Mouse (Mus musculus) liver, adult 2 months (tissue): Measurements from ENCODE around the gene Dmkn. TPM values are rescaled to one million over a fixed set of nuclear protein-coding genes. Genes with fewer than 3 reads are reported as not detected.
"Not testable (repeated sequence)": the region's sequence is repeated elsewhere in the genome, so short reads cannot be mapped to it uniquely, and the experiment has no call there.

ENCODE experiments used
- DNase-seq: peaks from one replicate; pipeline ENCODE4 v3.0.0-alpha.2; 2011; ENCODE audit warnings: low read depth, low spot score; ENCODE audit errors: extremely low read depth
- H3K27ac ChIP-seq: fragments of 200-500 bp; replicated peaks from 2 replicates; pipeline ENCODE4 v1.5.1; 2012; ENCODE audit warnings: low read depth, mild to moderate bottlenecking, control low read depth, inconsistent platforms, low read length; ENCODE audit not compliant: insufficient read depth
- H3K27me3 ChIP-seq: fragments of 200-500 bp; 2 replicates; pipeline ENCODE4 v1.6.1; 2012; ENCODE audit warnings: mild to moderate bottlenecking, moderate library complexity, low read length, inconsistent platforms; ENCODE audit not compliant: control insufficient read depth, insufficient read depth
- H3K36me3 ChIP-seq: fragments of 200-500 bp; 2 replicates; pipeline ENCODE4 v1.6.1; 2012; ENCODE audit warnings: low read length, inconsistent platforms; ENCODE audit not compliant: control insufficient read depth, insufficient read depth
- H3K4me1 ChIP-seq: fragments of 200-500 bp; 2 replicates; pipeline ENCODE4 v1.6.1; 2011; ENCODE audit warnings: low read length; ENCODE audit not compliant: control insufficient read depth, insufficient read depth
- H3K4me3 ChIP-seq: fragments of 200-500 bp; 2 replicates; pipeline ENCODE4 v1.5.1; 2011; ENCODE audit warnings: low read depth, mild to moderate bottlenecking, control low read depth, low read length, moderate library complexity; ENCODE audit not compliant: insufficient read depth
- H3K79me2 ChIP-seq: fragments of 200-500 bp; 2 replicates; pipeline ENCODE4 v1.6.1; 2012; ENCODE audit warnings: inconsistent platforms, mild to moderate bottlenecking, low read length, moderate library complexity; ENCODE audit not compliant: control insufficient read depth, insufficient read depth
- H3K9ac ChIP-seq: fragments of 200-500 bp; 2 replicates; pipeline ENCODE4 v1.6.1; 2012; ENCODE audit warnings: low read depth, mild to moderate bottlenecking, control low read depth, inconsistent platforms, low read length
- CTCF ChIP-seq: fragments of 200-500 bp; IDR thresholded peaks from 2 replicates; pipeline ENCODE4 v1.5.1; 2011; ENCODE audit warnings: low read depth, low read length, control low read depth
- POLR2A ChIP-seq: fragments of 200-500 bp; IDR thresholded peaks from 2 replicates; pipeline ENCODE4 v1.6.1; 2011; ENCODE audit warnings: low read length, control low read depth; ENCODE audit not compliant: insufficient read depth; ENCODE audit errors: extremely low read depth
- WGBS: fragments of 180-500 bp; shearing (Covaris S2); methylation state at CpG from one replicate; pipeline ENCODE4 v1.1.7; 2018; 5-methylcytosine and 5-hydroxymethylcytosine counted together
- polyA plus RNA-seq: library from polyadenylated mRNA; depleted of rRNA; stranded (reverse); fragments of >200 nt; gene quantifications from 2 replicates; pipeline ENCODE4 v1.2.3, GENCODE M21; 2012
- total RNA-seq: library from RNA; depleted of rRNA; stranded (reverse); fragments of >200 nt; gene quantifications from 2 replicates; pipeline ENCODE4 v1.2.3, GENCODE M21; 2014

Gene Dmkn
- total and polyA plus RNA-seq, 2 experiments, result not detected

GRCm38 (mm10) chr7:30820131-30820530, 56.6 kb downstream of the Dmkn start:
- WGBS, result 23% methylated on average over 6 of the region's 6 CpGs
- Histone ChIP-seq H3K27ac (no peak overlapping the region), H3K36me3 (no peaks in the 10 kb centered on the region), H3K27me3 (no peaks in the 10 kb centered on the region), H3K79me2 (no peaks in the 10 kb centered on the region), H3K4me3 (no peak overlapping the region), H3K4me1 (peaks cover 3% of the 10 kb centered on the region; the same call in 1 of the 2 replicates), H3K9ac (no peak overlapping the region)
- TF ChIP-seq POLR2A (no peak), CTCF (no peak)
- peak; percentile 74 for DNase-seq

GRCm38 (mm10) chr7:30820854-30821445, 57.4 kb downstream of the Dmkn start:
- WGBS, result 57% methylated on average over 7 of the region's 7 CpGs
- Histone ChIP-seq H3K27me3 (no peaks in the 10 kb centered on the region), H3K27ac (no peak overlapping the region), H3K9ac (no peak overlapping the region), H3K36me3 (no peaks in the 10 kb centered on the region), H3K79me2 (no peaks in the 10 kb centered on the region), H3K4me3 (no peak overlapping the region), H3K4me1 (peaks cover 3% of the 10 kb centered on the region; the same call in 1 of the 2 replicates)
- TF ChIP-seq POLR2A (no peak), CTCF (no peak)
- DNase-seq, result no peak

- TF ChIP-seq CTCF (no peak), POLR2A (no peak)
- no peaks in the 10 kb centered on the region for H3K36me3 ChIP-seq
- no peaks in the 10 kb centered on the region for H3K27me3 ChIP-seq
- H3K79me2 ChIP-seq, result no peaks in the 10 kb centered on the region
- H3K4me3 ChIP-seq, result no peak overlapping the region
- WGBS, result 69% methylated on average over 5 of the region's 5 CpGs
- H3K4me1 ChIP-seq, result peaks cover 3% of the 10 kb centered on the region; the same call in 1 of the 2 replicates
- H3K9ac ChIP-seq, result no peak overlapping the region
- no peak for DNase-seq
- H3K27ac ChIP-seq, result no peak overlapping the region
Measured at GRCm38 (mm10) chr7:30821532-30821931, 58.0 kb downstream of the Dmkn start.

GRCm38 (mm10) chr7:30823675-30824074, 60.1 kb downstream of the Dmkn start, which contains the start of gene Ffar2:
Gene Ffar2, minus strand, starts transcription at chr7:30823775.
- H3K27me3 ChIP-seq, result no peaks in the 10 kb centered on the region
- no peak for TF ChIP-seq CTCF
- no peak for TF ChIP-seq POLR2A
- H3K27ac ChIP-seq, result no peak within 1 kb of the TSS
- no peak within 1 kb of the TSS for H3K9ac ChIP-seq
- WGBS, result 94% methylated on average over 18 of the region's 18 CpGs
- no peaks in the 10 kb centered on the region for H3K79me2 ChIP-seq
- DNase-seq, result no peak
- no peaks in the 10 kb centered on the region for H3K36me3 ChIP-seq
- no peak within 1 kb of the TSS for H3K4me3 ChIP-seq
- H3K4me1 ChIP-seq, result peaks cover 3% of the 10 kb centered on the region; the same call in 1 of the 2 replicates

- Histone ChIP-seq H3K36me3 (no peaks in the 10 kb centered on the region), H3K27me3 (no peaks in the 10 kb centered on the region), H3K79me2 (no peaks in the 10 kb centered on the region), H3K4me3 (no peak overlapping the region), H3K4me1 (peaks cover 3% of the 10 kb centered on the region; the same call in 1 of the 2 replicates), H3K27ac (no peak overlapping the region), H3K9ac (no peak overlapping the region)
- peak; percentile 90 for DNase-seq
- WGBS, result 49% methylated on average over 3 of the region's 3 CpGs
- TF ChIP-seq CTCF (no peak), POLR2A (no peak)
Measured at GRCm38 (mm10) chr7:30824306-30824705, 60.8 kb downstream of the Dmkn start.

GRCm38 (mm10) chr7:30826660-30827059, 63.1 kb downstream of the Dmkn start:
- H3K9ac ChIP-seq, result no peak overlapping the region
- no peaks in the 10 kb centered on the region for H3K4me1 ChIP-seq
- no peaks in the 10 kb centered on the region for H3K36me3 ChIP-seq
- no peak overlapping the region for H3K4me3 ChIP-seq
- no peaks in the 10 kb centered on the region for H3K27me3 ChIP-seq
- DNase-seq, result no peak
- no peak overlapping the region for H3K27ac ChIP-seq
- no peaks in the 10 kb centered on the region for H3K79me2 ChIP-seq
- whole genome bisulfite sequencing, result 92% methylated on average over 10 of the region's 10 CpGs
- TF ChIP-seq CTCF (no peak), POLR2A (no peak)

GRCm38 (mm10) chr7:30828871-30829270, 65.3 kb downstream of the Dmkn start:
- H3K36me3 ChIP-seq, DNase-seq, H3K79me2 ChIP-seq, H3K27me3 ChIP-seq, H3K27ac ChIP-seq, H3K4me3 ChIP-seq, H3K9ac ChIP-seq, H3K4me1 ChIP-seq: not testable (repeated sequence)
